Mouse (Mus musculus): ENCODE results near the gene E2f3.
A peak's percentile ranks its signal among the peaks of the same experiment; 100 is the strongest.

E2f3 gene

DNA sequence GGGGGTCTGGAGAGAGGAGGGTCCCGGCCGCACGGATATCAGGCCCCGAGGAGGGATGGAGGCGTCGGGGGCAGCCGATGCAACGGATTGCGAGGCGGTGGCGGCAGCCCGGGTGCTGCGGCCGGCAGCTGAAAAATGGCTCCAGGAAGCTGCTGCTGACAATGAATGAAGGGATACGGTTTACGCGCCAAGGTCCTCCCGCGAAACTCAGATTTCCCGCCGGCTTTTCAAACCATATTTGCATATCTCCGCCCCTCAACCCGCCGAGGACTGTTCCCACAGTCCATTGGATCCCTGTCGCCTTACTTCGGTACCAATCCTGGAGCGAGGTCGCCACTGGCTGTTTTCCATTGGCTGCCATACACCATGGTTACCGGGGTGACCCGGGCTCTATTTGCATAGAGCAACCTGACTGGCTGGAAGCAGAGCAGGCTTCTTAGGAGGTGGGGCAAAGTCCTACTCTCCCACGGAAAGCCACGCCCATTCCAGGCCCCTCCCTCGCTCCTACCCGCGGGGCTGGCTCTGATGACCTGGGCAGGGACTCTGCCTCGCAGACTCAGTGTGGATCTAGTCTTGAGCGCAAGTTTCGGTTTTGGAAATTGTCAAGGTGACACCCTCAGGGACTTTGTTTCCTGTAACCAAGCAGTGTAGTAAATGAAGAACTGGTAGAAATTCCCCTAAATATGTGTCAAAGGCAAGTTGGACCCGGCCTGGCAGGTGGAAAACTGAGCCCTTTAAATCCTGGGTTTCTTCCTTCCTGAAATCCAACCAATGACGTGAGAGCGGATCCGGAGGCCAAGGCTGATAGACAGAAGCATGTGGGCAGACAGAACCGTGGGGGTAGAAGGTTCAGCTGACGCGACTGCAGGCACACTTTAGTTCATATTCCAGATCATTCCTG is at the start of gene E2f3:
TSS of gene E2f3 (minus strand) at position 209 of the 901 bp plus-strand sequence.
- DNase-seq = peak; percentile 100

DNA sequence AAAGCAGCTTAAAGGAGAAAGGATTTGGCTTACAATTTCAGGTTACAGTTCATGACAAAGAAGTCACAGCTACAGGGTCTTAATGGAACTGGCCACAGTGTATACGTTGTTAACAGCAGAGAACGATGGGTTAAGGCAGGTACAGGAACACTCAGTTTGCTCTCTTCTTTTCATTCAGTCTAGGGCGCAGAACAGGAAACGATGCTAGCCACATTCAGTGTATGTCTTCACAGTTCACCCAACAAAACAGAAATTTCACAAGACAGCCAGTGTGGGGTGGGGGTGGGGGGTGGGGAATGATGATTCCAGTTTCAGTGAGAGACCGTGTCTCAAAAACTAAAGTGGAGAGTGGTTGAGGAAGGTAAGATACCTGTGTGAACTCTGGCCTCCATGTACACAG is 48.7 kb upstream of the E2f3 start:
- no peak for DNase-seq

- DNase-seq = no peak
Observed at GRCm38 (mm10) chr13:30031684-30032335, 45.9 kb upstream of the E2f3 start.

DNA sequence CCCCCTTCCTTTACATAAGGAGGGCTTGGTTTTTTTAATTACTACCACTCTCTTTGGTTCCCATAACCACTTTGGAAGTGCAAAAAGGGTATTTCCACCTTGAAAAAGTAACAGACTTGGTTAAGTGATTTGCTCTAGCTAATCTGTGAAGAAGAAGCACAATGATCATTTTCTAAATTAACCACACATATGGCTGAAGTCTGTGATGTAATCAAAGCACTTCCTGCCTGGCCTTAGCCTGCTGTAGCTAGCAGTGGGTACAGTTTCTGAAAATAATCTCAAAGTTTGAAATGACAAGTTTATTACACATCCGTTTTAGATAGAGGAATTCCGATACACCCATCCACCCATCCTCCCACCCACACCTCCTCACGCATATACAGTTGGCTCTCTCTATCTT is 42.0 kb upstream of the E2f3 start:
- no peak for DNase-seq

DNA sequence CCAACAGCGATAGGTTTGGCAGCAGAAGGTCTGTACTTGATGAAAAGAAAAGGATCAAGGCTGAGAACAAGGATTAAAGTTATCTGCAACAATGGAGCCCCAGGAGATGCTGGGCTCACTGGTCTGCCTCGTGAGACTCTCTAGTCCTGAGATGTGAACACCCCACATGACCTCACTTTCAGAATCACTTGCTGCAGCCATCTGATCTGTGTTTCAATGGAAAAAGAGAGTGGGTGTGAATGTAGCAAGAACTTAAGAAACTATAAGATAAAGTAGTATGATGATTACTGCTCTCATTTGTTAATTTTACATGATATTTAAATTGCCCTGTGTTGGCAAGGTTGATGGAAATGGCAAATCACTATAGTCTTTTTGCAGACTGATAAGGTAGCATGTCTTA is 36.6 kb upstream of the E2f3 start:
- no peak for DNase-seq

DNA sequence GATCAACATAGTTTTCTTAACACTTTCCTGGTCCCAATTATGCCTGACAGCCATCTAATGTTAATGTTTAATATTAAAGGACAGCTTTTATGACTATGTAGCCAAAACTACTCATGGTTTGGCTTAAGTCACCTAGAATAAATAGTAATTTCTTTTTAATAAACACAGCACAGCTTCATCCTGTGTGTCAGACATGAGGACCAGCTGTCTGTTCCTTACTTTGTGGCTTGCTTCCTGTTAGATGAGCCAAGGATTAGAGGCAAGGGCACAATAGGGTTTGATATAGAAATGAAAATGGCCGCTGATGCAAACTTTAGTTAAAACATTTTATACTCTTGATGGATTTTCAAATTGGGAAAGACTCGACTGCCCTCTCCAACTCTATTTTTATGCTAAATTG is 32.7 kb upstream of the E2f3 start:
- DNase-seq = no peak

DNA sequence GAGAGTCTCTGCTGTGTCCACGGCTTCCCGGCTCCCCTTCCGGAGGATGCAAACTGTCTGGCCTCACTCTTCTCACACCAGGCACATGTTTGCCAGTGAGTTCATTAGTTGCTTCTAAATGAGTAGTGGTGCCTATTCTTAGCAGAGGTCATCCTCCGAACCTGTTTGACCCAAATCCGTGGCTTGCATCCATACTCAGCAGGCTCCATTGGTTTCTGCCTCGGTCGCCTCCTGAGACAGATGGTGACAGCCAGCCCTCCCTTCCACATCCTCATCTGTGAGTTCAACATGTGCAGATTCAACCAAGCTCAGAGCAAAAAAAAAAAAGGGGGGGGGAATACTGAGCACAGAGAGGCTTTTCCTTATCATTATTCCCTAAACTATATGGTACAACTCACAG is 31.7 kb upstream of the E2f3 start:
- DNase-seq = no peak

DNA sequence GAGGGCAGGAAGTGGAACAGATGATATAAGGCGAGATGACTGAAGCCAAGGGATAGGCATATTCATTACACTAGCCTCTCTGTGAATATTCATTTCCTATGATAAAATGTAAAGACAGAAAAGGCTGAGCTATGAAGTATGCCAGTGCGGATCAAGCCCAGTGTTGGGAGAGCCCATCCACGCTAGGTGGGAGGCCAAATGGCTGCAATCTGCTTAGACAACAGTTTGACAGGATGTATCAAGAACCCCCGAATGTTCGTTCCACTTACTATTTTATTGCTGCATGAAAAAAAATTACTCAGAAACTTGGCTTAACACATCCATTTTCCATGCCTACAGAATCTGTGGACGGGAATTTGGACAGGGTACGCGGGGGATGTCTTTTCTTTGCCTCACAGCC is 28.7 kb upstream of the E2f3 start:
- DNase-seq = no peak

DNA sequence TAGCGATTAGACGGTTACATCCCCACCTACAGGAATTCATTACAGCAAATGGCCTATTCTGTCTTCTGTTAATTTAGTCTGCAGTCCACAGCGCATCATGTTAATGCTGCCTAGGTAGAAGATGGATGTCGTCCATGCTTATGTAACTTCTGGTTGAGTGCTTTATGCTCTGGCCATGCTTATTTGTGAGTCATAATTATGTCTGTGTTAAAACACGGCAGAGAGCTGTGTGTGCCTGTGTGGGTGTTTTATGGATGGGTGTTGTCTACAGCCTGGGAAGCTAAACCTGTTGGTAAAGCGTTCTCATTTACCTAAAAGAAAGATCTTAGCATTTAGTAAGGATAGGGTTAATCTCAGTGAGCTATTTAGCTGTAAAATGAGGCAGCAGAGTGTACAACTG is 26.4 kb upstream of the E2f3 start:
- no peak for DNase-seq

DNA sequence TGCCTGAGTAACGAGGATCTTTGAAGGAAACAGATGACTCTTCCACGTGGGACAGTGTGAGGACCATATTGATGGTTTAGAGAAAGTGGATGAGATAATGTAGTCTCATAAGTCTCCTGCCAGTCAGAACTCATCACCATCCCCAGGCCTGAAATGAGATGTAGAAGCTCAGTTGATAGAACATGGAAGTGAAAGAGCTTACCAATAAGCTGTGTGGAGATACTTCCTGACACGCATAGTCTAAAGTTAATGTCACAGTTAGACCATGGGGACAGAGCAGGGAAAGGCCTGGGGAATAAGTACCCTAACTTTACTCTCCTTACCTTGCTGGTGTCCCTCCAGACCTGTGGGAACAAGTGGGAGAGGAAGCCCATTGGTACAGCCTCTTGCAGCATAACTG is 22.9 kb upstream of the E2f3 start:
- no peak for DNase-seq

DNA sequence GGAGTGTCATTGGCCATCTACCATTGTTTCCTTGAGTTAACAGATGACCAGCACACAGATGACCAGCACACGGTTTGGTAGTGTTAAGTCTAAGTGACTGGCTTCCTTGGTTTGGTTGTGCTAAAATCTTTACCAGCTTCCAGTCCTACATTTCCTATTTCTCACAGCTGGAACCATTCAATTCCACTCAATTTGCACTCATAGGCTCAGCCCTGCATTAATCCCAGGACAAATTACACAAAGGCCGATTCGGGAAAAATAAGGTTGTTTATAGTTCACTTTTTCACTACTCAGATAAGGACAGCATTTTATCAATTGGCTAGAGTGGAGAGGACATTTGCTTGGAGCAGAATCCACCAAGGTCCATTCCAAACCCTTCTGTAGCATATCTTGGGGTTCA is 19.6 kb upstream of the E2f3 start:
- no peak for DNase-seq

GRCm38 (mm10) chr13:30004849-30005248 is 19.0 kb upstream of the E2f3 start:
- no peak for DNase-seq

- DNase-seq = no peak
Observed at GRCm38 (mm10) chr13:30003169-30003568, 17.3 kb upstream of the E2f3 start.

GRCm38 (mm10) chr13:30001041-30001440 is 15.2 kb upstream of the E2f3 start:
- DNase-seq = no peak

DNA sequence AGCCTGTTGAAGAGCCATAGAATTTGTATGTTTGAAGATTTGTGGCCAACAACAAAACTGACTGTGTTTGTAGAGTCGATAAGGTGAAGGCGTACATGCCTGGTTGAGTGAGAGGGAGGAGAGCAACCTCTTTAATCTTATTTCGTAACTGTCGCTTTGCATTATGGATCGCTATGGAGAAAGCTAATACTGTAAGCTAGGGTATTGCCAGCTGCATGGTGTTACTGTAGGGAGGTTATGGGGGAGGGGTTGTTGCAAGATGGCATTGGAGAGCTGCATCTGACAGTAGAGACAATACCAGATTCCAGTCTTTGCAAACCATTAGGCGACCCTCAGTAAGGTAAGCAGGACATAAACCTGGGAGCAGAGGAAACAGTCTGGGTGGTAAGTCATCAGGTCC is 2.1 kb upstream of the E2f3 start:
- DNase-seq = no peak

- DNase-seq = no peak
Observed at GRCm38 (mm10) chr13:29986756-29987120, 875 bp upstream of the E2f3 start.

DNA sequence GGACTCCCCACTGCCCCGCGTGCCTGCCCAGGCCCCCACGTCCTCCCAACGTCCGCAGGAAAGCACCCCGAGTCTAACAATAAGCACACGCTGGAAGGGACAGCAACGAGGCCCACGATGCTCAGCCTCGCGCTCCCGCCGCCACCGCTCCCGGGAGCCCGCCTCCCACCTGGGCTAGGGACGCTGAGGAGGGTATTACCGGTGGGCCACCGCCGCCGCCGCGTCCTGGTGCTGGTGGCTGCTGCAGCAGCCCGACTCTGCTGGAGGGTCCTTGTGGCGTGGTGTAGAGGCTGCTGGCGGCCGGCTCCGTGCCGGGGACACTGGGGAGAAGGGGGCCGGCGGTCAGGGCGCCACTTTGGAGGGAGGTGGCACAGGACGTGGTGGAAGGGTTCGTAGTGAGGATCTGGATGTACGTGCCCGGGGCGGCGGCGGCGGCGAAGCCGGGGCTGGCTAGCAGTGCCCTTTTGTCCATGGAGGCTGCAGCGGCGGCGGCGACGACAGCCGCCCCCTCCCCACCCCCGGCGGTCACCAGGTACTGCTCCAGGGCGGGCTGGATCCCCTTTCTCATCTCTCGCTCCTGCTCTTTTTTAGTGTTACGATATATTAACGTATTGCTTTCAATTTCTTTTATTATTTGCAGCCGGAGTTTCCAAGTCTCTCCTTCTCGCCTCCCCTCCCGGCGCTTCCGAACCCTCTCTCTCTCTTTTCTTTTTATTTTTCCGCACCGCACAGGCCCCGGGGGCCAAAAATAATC is 585 bp downstream of the E2f3 start:
- peak; percentile 4 for DNase-seq

- DNase-seq = peak; percentile 59
Observed at GRCm38 (mm10) chr13:29984286-29985100, 1.4 kb downstream of the E2f3 start.

DNA sequence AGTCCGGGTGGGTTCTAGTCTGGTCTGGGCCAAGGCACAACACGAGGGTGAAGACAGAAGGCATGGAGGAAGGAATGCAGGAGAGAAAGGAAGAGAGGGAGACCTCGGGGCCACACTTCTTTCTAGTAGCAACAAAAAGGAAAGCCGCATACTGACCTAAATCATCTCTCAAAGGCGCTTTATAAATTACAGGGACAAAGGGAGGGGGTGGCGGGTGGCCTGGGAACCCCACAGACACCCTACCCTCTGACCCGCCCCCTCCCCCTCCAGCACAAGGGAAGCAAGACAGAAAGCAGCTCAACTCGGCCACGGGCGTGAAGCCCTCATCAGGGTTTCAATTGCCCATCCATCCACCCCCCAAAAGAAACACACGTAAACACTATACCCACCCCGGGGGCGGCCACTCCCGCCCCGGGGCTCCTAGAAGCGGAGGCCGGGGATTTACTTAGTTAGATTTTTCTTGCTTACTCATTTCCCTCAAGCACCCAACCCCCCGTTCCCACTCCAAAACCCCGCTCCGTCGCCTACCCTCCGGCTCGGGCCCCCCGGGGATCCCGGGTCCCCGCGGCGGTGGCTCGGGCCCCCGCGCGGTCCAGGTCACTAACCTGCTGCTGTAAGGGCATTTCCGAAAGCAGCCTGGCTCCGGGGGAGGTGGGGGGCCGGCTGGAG is 2.2 kb downstream of the E2f3 start:
- DNase-seq = peak; percentile 21

GRCm38 (mm10) chr13:29983037-29983436 is 2.8 kb downstream of the E2f3 start:
- no peak for DNase-seq

GRCm38 (mm10) chr13:29982400-29982799 is 3.5 kb downstream of the E2f3 start:
- DNase-seq = no peak

- no peak for DNase-seq
Observed at GRCm38 (mm10) chr13:29979140-29979564, 6.7 kb downstream of the E2f3 start.

Data from kidney, adult 11 months (tissue).